Mouse (Mus musculus) CH12.LX (cell line): ENCODE measurements around the gene Sertm1. TPM values are rescaled to one million over a fixed set of nuclear protein-coding genes. Genes with fewer than 3 reads are reported as not detected.

Source experiments
- DNase-seq: peaks from one replicate; pipeline ENCODE4 v3.0.0-alpha.2; 2013; ENCODE audit errors: extremely low read depth
- H3K27ac ChIP-seq: 2 replicates; pipeline ENCODE4 v1.5.1; 2012; ENCODE audit warnings: low read depth, mild to moderate bottlenecking, control low read depth, moderate library complexity; ENCODE audit not compliant: insufficient read depth
- H3K27me3 ChIP-seq: replicated peaks from 2 replicates; pipeline ENCODE3; 2012; ENCODE audit warnings: inconsistent platforms
- H3K36me3 ChIP-seq, 2 experiments: replicated peaks in 1 of 2; 2 replicates each; pipeline versions ENCODE3 to v1.6.1; 2012; ENCODE audit warnings: inconsistent platforms in 1 of 2, low read length in 1 of 2, mild to moderate bottlenecking in 1 of 2, mixed read lengths in 1 of 2, moderate library complexity in 1 of 2; ENCODE audit not compliant: control insufficient read depth in 1 of 2, insufficient read depth in 1 of 2
- H3K4me1 ChIP-seq, 2 experiments: 2 replicates each; pipeline ENCODE4 v1.6.1; 2012; ENCODE audit warnings: inconsistent platforms in 1 of 2, moderate library complexity in 1 of 2; ENCODE audit not compliant: insufficient read depth in 2 of 2, control insufficient read depth in 1 of 2
- H3K4me2 ChIP-seq: 2 replicates; pipeline ENCODE4 v1.6.1; 2012; ENCODE audit warnings: low read depth, mild to moderate bottlenecking, control low read depth; ENCODE audit not compliant: poor library complexity, insufficient read depth, severe bottlenecking
- H3K4me3 ChIP-seq, 3 experiments: fragments of 150-350 bp in 1 of 3; sonication (generic) in 1 of 3; replicated peaks in 1 of 3; 2 replicates each; pipeline versions ENCODE3 to v1.5.1; 2011 to 2012; ENCODE audit warnings: low read depth in 2 of 3, low read length in 2 of 3, mild to moderate bottlenecking in 2 of 3, moderate library complexity in 2 of 3, control low read depth in 1 of 3, improper control_type of control experiment in 1 of 3, inconsistent platforms in 1 of 3, mixed read lengths in 1 of 3; ENCODE audit not compliant: poor library complexity in 1 of 3
- H3K79me2 ChIP-seq: replicated peaks from 2 replicates; pipeline ENCODE4 v1.6.1; 2012; ENCODE audit warnings: mild to moderate bottlenecking, moderate library complexity; ENCODE audit not compliant: control insufficient read depth, poor library complexity, insufficient read depth, severe bottlenecking; ENCODE audit errors: extremely low read depth
- H3K9ac ChIP-seq: 2 replicates; pipeline ENCODE4 v1.6.1; 2012; ENCODE audit warnings: low read depth, mild to moderate bottlenecking, control low read depth, moderate library complexity; ENCODE audit not compliant: insufficient read depth
- H3K9me3 ChIP-seq: replicated peaks from 2 replicates; pipeline ENCODE3; 2012; ENCODE audit warnings: low read length, inconsistent platforms, mixed read lengths
- CHD1 ChIP-seq: IDR thresholded peaks from 2 replicates; pipeline ENCODE4 v1.6.1; 2012; ENCODE audit warnings: low read depth, low read length, improper control_type of control experiment, inconsistent platforms
- CHD2 ChIP-seq: IDR thresholded peaks from 2 replicates; pipeline ENCODE4 v1.6.1; 2011; ENCODE audit warnings: low read length, improper control_type of control experiment
- CTCF ChIP-seq, 2 experiments: IDR thresholded peaks in 1 of 2; conservative IDR thresholded peaks in 1 of 2; 2 replicates each; pipeline ENCODE4 v1.5.1; 2011 to 2012; ENCODE audit warnings: low read depth in 2 of 2, low read length in 2 of 2, improper control_type of control experiment in 1 of 2, inconsistent platforms in 1 of 2, mild to moderate bottlenecking in 1 of 2, moderate library complexity in 1 of 2
- E2F4 ChIP-seq: IDR thresholded peaks from 2 replicates; pipeline ENCODE4 v1.6.1; 2011; ENCODE audit warnings: low read depth, low read length, improper control_type of control experiment; ENCODE audit not compliant: insufficient replicate concordance
- MEF2A ChIP-seq: IDR thresholded peaks from 2 replicates; pipeline ENCODE4 v1.6.1; 2014; ENCODE audit warnings: low read depth, mild to moderate bottlenecking, inconsistent platforms, low read length, improper control_type of control experiment, borderline replicate concordance
- MXI1 ChIP-seq: IDR thresholded peaks from 2 replicates; pipeline ENCODE4 v1.6.1; 2011; ENCODE audit warnings: mild to moderate bottlenecking, low read depth, low read length, improper control_type of control experiment
- NELFE ChIP-seq: IDR thresholded peaks from 2 replicates; pipeline ENCODE4 v1.6.1; 2011; ENCODE audit warnings: low read depth, low read length, improper control_type of control experiment
- NRF1 ChIP-seq: IDR thresholded peaks from 2 replicates; pipeline ENCODE4 v1.6.1; 2014; ENCODE audit warnings: low read depth, mild to moderate bottlenecking, inconsistent platforms, low read length, improper control_type of control experiment, moderate library complexity
- PAX5 ChIP-seq: IDR thresholded peaks from 2 replicates; pipeline ENCODE4 v1.6.1; 2012; ENCODE audit warnings: low read length, inconsistent platforms, mixed read lengths
- POLR2A ChIP-seq: IDR thresholded peaks from 2 replicates; pipeline ENCODE4 v1.6.1; 2011; ENCODE audit warnings: low read depth, mild to moderate bottlenecking, improper control_type of control experiment, low read length
- SIN3A ChIP-seq: IDR thresholded peaks from 2 replicates; pipeline ENCODE4 v1.6.1; 2012; ENCODE audit warnings: low read length, improper control_type of control experiment, inconsistent platforms
- UBTF ChIP-seq: IDR thresholded peaks from 2 replicates; pipeline ENCODE4 v1.6.1; 2012; ENCODE audit warnings: low read depth, mild to moderate bottlenecking, inconsistent platforms, low read length, improper control_type of control experiment, moderate library complexity
- USF1 ChIP-seq: IDR thresholded peaks from 2 replicates; pipeline ENCODE4 v1.6.1; 2014; ENCODE audit warnings: low read depth, mild to moderate bottlenecking, inconsistent platforms, low read length, improper control_type of control experiment
- USF2 ChIP-seq: conservative IDR thresholded peaks from 2 replicates; pipeline ENCODE4 v1.6.1; 2011; ENCODE audit warnings: low read depth, low read length, improper control_type of control experiment
- ZC3H11A ChIP-seq: IDR thresholded peaks from 2 replicates; pipeline ENCODE4 v1.6.1; 2012; ENCODE audit warnings: low read depth, mild to moderate bottlenecking, inconsistent platforms, low read length, improper control_type of control experiment
- ZKSCAN1 ChIP-seq: IDR thresholded peaks from 2 replicates; pipeline ENCODE4 v1.6.1; 2012; ENCODE audit warnings: low read depth, inconsistent platforms, low read length, improper control_type of control experiment, borderline replicate concordance
- ZMIZ1 ChIP-seq: IDR thresholded peaks from 2 replicates; pipeline ENCODE4 v1.6.1; 2012; ENCODE audit warnings: low read depth, mild to moderate bottlenecking, inconsistent platforms, low read length, improper control_type of control experiment
- ZNF384 ChIP-seq: IDR thresholded peaks from 2 replicates; pipeline ENCODE4 v1.6.1; 2012; ENCODE audit warnings: low read depth, low read length, improper control_type of control experiment, inconsistent platforms
- dilution Hi-C: fragments of 300-500 bp; cut with MboI; formaldehyde crosslinking; loops from 2 replicates; pipeline ENCODE4 v1.14.3; 2020; ENCODE audit warnings: low sequenced_read_pairs; ENCODE audit not compliant: extremely low pct_unique_long_range_greater_than_20kb, extremely low pct_ligation_motif_present
- in situ Hi-C: fragments of 300-500 bp; cut with MboI; formaldehyde crosslinking; loops from 3 replicates; pipeline ENCODE4 v1.14.3; 2019; ENCODE audit warnings: low sequenced_read_pairs, low pct_ligation_motif_present, low pct_unique_long_range_greater_than_20kb, mixed read lengths
- polyA plus RNA-seq: library from polyadenylated mRNA; unstranded; fragments of >175 nt; gene quantifications from 2 replicates; pipeline ENCODE4 v1.2.1, GENCODE M21; 2012; ENCODE audit warnings: low read depth; ENCODE audit not compliant: insufficient read length
- total RNA-seq, 2 experiments: library from RNA; depleted of rRNA; stranded (reverse); fragments of 300-350 nt in 1 of 2; fragments of >200 nt in 1 of 2; gene quantifications; 2 replicates each; pipeline ENCODE4 v1.2.3; 2012 to 2014

Sertm1 gene
- total and polyA plus RNA-seq, 3 experiments: not detected

DNA sequence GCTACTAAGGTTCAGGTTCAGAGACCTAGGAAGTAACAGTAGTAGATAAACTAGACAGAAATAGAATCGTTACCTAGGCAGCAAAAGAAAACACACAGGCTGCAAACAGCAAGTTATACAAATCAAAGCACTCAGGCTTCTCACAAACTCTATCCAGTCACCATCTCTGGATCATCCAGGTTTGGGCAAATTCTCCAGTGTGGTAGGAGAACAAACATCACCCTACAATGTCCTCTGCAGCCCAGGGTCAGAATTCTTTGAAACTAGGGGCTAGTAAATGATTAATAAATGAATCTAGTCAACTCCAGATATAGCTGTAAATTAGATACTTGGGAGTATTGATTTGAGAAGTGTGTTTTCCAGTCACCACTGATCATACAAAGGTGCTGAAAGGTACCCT, 6.8 kb downstream of the Sertm1 start:
- dilution Hi-C loops: no loop called here

DNA sequence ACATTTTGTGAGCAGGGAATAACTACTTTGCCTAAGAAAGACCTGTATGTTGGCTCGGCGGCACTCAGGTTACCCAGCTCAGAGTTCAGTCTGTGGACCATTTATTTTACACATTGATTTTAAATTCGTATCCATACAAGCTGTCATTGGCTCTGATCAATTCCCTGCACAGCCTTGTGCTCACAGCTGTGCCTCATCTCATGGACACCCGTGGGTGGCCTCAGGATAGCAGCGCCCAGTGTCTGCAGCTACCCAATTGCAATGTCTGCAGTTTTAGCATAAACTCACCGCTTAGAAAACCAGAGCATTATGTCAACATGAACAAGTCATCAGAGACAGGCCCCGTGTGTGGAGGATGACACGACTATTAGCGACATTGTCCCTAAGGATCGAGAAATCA, 17.7 kb downstream of the Sertm1 start:
- no peak for DNase-seq
- Histone ChIP-seq H3K4me3 (no peak overlapping the region), H3K9ac (no peak overlapping the region), H3K4me2 (no peak overlapping the region), H3K27me3 (peaks cover 7% of the 10 kb centered on the region), H3K79me2 (no peaks in the 10 kb centered on the region), H3K27ac (no peak overlapping the region), H3K4me1 (no peaks in the 10 kb centered on the region), H3K9me3 (no peaks in the 10 kb centered on the region), H3K36me3 (no peaks in the 10 kb centered on the region)
- in situ Hi-C loops (no loop called here), dilution Hi-C loops (no loop called here)
- TF ChIP-seq ZNF384: no peak
- no peak for TF ChIP-seq USF1
- TF ChIP-seq ZKSCAN1: no peak
- no peak for TF ChIP-seq USF2
- no peak for TF ChIP-seq CHD1
- TF ChIP-seq CTCF (conservative IDR thresholded peaks at IDR 0.05 in 1 of 2, IDR thresholded peaks at IDR 0.05 in 1 of 2; ENCODE audit: low read depth in 2 of 2, low read length in 2 of 2): no peak
- no peak for TF ChIP-seq POLR2A
- TF ChIP-seq UBTF: no peak
- TF ChIP-seq E2F4: no peak
- no peak for TF ChIP-seq NRF1
- no peak for TF ChIP-seq MEF2A

More for the DNA sequence above, 6.8 kb downstream of the Sertm1 start:
- no peaks in the 10 kb centered on the region for H3K4me1 ChIP-seq
- H3K4me3 ChIP-seq: no peak overlapping the region
- H3K9ac ChIP-seq: no peak overlapping the region
- peaks cover 3% of the 10 kb centered on the region for H3K27me3 ChIP-seq
- TF ChIP-seq CTCF (conservative IDR thresholded peaks at IDR 0.05 in 1 of 2, IDR thresholded peaks at IDR 0.05 in 1 of 2; ENCODE audit: low read depth in 2 of 2, low read length in 2 of 2): no peak
- TF ChIP-seq MXI1: no peak
- TF ChIP-seq ZMIZ1: no peak
- TF ChIP-seq CHD2: no peak
- no peak for TF ChIP-seq SIN3A
- TF ChIP-seq ZNF384: no peak
- TF ChIP-seq USF1: no peak
- TF ChIP-seq NELFE: no peak
- TF ChIP-seq POLR2A: no peak
- no peak for TF ChIP-seq PAX5
- TF ChIP-seq E2F4: no peak
- TF ChIP-seq ZC3H11A: no peak
- H3K36me3 ChIP-seq: no peaks in the 10 kb centered on the region
- no peak overlapping the region for H3K27ac ChIP-seq
- H3K9me3 ChIP-seq: no peaks in the 10 kb centered on the region
- DNase-seq: no peak
- H3K79me2 ChIP-seq: no peaks in the 10 kb centered on the region
- H3K4me2 ChIP-seq: no peak overlapping the region
- in situ Hi-C loops: no loop called here
